Mouse (Mus musculus) left cerebral cortex, adult 9 months (tissue): ENCODE measurements around the gene Bcas1.

Source experiments
- DNase-seq, 2 experiments: peaks; one replicate each; pipeline ENCODE4 v3.0.0; 2022; ENCODE audit warnings: low spot score in 2 of 2

Bcas1 gene

DNA sequence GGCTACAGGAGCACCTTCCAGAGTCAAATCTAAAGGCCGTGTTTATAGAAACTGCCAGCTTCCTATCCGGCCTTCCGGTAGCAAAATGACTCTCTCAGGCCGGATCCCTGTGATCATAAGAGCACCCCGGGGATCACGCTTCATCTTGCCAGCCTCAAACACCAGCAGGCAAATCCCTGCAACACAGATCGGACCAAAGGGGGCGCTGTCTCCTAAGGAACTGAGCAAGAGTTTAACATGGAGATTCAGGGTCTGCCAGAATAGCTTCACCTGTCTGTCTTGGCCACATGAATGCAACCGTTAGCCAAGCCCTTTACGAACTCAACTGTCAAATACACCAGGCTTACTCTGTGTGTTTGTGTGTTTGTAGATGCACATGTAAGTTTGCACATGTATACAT is 8.9 kb downstream of the Bcas1 start:
- no peak for DNase-seq

DNA sequence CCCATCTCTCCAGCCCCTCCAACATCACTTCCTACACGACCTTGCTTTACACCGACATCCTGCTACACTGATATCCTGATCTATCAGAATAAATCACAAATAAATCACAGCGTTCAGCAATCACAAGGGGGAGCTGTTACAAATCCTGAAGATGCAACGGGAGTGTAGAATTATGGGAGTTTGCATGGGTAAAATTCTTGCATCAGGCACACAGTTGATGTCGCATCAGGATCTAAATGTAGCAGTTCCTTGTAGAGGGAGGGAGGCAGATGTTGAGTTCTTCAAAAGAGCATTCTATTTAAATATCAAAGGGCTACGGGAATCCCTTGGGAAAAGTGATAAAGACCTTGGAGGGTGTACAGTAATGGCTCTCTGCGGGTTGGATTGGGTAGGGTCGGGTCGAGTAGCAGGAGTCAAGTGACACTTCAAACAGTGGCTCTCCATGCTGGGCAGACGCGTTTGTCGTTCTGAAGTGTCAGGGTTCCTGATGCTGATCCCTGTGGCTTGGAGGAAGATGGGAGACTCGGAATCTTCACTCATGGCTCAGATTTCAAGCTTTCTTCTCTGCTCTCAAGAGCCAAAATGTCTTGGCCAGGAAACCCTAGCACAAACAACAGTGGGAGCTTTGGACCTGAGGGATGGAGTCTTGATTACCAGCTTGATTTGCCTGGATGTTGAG is 16.0 kb downstream of the Bcas1 start:
- DNase-seq, result no peak

DNA sequence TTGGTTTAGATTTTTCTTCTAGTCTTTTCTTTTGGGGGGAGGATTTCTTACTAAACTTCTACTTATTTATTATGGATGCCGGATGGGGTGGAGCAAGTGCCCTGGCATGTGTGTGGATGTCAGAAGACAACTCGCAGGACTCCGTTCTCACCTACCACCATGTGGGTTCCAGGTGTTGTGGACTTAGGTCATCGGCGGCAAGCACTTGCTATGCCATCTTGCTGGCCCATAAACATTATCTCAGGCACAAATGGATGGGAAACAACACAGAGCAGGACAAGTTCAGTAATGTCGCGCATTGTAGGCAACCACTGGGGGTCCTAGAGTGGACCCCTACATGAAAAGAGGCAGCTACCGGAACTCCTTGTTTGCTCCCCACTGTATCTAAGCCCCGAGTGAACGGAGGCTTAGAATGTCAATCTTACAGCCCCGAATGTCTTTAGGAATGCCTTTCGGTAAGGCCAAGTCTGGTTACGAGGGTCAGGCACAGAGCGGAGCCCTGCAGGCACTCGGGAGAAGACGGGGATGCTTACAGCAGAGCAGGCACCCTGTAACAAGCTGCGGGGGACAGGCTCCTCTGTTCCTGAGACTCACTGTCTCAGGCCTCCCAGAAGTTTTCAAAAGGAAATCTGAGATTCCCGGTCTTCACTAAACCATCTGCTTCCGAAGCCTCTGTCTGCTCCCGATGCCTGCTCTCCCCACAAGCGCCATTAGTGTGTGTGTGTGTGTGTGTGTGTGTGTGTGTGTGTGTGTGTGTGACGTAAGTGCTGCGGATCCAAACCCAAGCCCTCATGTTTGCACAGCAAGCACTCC is 16.8 kb downstream of the Bcas1 start:
- DNase-seq, result no peak

DNA sequence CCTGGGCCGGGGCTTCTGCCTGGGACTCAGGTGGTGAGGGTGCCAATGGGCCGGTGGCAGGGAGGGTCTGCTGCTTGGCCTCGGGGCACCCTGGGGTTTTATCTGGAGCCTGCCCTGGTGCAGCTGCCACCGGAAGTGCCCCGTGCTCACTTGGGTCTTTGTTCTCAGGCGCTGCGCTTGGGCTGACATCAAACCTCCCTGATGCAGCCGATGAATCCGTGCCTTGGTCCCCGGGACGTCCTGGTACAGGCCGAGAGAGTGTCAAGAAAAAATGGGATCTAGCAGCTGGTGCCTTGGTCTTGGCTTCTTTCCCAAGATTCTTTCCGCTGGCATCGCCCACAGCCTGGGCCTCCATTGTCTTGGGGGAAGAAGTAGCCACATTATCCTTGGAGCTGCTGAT is 21.2 kb downstream of the Bcas1 start:
- peak; percentile 37 to 62 for DNase-seq

DNA sequence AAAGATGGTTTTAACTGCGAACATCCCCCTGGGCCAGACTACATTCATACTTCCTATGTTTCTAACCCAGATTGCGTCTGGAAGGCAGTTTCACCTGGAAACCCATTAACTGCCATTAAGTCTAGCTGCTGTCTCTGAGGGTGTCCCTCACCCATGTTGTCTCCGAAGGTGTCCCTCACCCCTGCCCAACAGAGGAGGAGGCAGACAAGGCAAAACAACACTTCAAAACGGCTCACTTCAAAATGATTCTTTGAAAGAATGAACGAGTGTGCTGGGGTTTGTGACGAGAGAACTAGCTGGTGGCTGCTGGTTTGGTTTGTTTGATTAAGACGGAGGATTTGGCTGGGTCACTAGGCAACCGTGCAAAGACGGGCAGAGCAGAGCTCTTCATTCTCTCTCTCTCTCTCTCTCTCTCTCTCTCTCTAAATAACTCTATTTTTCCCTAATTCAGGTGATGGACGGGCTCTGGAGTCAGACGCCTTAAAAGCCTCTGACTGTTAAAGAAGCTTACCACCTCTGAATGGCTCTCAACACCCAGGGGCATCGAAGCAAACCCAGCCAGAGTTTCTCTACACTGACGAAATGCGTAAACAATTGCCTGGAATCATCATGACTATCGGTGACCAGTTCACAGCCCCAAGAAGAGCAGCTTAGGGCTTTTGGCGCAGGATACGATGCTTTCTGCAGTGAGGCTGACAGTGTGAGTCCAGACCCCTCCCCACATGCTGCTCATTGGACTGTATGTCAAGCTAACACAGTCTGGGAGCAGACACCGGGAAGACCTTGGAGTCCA is 22.7 kb downstream of the Bcas1 start:
- DNase-seq, result no peak

DNA sequence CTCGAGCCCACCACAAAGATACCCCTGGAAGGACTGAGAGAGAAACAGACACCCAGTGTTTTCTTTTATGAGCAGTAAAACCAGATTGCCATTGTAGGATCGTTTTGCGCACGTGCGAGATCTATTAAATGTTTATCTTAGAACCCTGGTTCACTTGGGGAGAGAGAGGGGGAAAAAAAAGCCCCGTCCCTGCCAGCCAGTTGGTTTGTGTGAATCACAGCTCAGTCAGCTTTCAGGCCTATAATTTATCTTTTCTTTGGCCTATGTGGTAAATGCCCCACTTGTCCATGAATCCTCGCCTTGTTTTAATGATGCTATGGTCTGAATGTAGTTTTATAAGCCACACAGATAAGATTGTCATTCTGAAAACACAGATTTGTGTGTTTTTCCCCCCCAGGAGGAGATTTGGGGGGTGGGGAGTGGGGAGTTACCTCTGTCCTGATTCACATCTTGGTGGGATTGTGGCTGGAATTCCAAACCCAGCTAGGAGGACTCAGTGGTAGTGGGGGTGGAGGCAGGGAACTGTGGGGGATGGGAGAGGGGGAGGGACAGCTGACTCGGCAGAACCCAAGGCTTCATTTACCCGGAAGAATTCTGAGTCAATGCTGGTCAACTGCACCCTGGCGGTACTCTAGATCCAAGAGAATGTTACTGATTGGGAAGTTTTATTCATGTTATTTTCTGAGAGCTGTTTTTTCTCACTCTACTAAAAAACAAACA is 23.8 kb downstream of the Bcas1 start:
- DNase-seq, result no peak

DNA sequence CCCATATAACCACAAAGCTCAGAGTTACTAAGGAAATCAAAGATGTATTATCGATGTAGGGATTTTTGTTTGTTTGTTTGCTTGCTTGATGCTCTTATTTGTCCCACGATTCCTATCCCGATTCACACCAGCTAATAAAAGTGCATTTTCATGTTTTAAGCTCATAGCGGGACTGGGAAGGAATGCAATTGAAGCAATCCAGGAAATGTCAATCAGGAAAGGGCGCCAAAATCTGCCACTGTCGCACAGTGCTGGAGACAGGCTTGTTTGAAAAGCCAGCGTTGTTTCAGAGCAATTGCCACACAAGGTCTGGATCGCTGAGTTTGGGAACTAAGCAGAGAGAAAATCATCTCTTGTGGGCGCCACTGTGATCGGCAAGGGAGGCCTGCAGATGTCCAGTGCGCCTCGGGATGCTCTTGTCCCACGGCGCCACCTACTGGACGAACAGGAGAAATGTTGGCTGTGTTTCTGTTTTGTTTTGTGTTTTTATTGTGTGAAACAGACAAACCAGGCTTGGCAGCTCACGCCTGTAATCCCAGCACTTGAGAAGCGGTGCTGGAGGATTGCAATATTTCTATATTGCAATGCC is 26.3 kb downstream of the Bcas1 start:
- peak; percentile 27 to 53 for DNase-seq

DNA sequence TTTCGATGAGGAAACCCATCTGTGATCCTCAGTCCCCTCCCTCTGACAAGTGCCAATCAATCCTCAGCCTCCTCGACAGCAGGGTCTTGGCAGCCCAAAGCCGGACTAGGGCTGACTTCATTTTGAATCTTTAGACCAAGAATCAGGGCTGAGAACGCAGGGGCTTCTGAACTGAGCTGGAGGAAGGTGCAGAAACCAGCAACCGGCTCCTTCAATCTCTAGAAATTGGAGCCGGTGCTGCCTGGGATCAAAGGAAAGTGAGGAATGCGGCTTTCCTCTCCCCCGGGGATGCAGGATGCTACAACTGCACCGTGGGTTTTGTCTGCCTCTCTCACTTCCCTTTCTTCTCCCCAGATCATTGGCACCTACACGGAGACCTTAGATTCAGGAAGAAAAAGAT is 27.0 kb downstream of the Bcas1 start:
- no peak for DNase-seq

DNA sequence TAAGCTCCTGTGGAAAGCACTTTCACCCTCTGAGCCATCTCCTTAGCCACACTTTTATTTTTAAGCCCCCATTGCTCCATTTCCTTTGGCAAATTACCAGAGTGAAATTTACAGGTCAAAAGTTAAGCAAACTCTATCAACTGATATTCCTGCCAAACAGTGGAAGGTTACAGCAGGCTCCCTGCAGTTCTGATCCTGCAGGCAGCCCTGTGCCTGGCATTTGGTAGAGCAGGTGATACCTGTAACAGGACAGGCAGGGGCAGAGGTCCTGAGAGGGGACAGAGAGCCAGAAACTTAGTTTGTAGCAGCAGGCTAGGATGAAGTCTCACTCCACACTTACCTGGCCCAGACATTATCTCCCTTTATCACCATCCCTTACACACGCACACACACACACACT is 35.7 kb downstream of the Bcas1 start:
- DNase-seq, result no peak

DNA sequence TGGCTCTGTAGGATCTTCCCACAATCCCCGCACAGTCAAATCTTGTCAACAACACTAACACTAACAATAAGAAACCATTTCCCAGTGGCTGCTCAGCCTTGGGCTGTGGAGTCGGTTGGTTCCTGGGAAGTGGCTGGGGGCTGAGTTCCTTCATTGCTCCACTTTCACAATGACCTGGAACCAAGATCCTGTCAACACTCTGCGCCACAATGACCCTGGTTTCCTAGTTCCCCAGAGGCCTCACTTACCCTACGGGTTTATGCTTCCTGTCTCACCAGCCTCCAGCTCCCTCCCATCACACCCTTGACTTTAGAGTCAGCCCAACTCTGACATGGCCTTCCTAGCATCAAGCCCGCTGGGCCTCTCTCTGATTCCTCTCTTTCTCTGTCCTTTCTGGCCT is 39.3 kb downstream of the Bcas1 start:
- no peak for DNase-seq

DNA sequence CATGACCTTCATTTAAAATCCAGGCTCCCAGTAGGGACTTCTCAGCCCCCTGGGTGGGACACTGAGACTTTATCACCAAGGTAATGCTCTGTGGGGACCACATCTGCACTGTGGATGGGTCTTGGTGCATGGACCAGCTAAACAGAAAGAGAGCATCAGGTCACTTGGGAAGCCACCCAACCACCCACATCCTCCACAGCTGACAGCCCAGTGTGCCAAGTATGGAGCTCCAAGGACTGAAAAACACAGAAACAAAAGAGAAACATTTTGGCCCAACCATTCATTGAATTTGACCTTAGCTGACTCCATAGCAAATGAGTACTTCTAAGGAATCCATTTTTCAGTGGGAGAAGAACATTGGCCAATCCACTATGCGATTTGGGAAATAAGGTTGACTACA is 42.1 kb downstream of the Bcas1 start:
- no peak for DNase-seq

DNA sequence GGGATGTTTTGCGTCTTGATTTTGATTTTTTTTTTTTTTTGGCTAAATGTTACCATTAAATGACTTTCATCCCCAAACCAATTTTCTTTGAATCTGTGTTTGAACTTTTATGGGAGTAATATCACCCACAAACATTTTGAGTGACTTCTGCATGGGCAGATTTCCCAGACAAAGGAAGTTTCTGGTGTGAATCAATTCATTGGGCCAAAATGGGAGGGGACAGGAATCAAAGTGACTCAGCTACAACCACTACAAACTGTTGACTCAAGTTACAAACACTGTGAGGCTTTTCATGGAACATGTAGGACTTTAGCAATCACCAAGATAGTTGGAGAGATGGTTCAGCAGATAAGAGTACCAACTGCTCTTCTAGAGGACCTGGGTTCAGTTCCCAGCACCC is 42.9 kb downstream of the Bcas1 start:
- no peak for DNase-seq

DNA sequence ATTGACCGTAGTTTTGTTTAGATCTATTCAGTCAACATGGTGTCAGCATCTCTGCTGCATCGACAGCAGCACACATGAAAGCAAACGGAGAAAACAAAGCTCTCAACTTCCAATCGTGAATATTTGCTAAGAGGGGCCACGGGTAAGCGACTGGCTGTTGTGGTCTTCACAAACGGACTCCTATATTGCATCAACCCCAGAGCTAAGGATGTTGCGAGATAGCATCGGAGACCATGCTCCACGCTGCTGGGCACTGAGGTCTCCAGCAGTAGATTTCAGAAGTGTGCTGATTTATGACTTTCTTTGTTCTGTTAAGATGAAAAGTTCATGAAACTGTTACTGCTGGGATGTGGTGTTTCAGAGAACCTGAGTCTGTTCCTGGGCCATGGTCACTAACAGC is 54.3 kb downstream of the Bcas1 start:
- no peak for DNase-seq

DNA sequence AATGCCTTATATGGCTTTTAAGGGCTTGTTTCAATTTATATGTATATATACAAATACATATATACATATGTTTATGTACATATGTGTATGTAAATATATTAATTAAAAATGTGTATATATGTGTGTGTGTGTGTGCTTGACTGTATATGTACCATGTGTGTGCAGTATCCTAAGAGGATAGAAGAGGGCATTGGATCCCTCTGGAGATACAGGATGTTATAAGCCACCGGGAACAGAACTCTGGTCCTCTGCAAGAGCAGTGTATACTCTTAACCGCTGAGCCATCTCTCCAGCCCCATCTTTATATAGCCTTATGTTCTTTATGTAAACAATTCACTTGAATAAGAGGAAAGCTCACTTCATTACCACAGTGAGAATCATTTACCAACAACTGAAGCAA is 62.0 kb downstream of the Bcas1 start:
- DNase-seq, result no peak

DNA sequence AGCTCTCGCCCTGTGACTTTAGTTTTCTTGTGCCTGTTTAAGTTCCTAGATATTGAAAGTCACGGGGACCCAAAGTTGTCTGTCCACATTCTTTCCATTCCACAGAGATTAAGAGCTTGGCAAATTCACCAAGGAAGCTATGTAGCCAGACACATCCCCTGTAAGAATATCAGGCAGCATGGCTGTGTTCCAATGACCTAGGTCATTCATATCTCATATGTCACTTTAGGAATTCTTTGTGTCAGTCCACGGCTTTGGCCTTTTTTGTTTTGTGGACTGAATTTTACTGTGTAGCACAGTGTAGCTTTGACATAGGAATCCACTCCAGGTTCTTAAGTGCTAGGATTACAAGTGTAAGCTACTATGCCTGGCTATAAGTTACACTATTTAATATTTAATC is 62.4 kb downstream of the Bcas1 start:
- DNase-seq, result no peak

DNA sequence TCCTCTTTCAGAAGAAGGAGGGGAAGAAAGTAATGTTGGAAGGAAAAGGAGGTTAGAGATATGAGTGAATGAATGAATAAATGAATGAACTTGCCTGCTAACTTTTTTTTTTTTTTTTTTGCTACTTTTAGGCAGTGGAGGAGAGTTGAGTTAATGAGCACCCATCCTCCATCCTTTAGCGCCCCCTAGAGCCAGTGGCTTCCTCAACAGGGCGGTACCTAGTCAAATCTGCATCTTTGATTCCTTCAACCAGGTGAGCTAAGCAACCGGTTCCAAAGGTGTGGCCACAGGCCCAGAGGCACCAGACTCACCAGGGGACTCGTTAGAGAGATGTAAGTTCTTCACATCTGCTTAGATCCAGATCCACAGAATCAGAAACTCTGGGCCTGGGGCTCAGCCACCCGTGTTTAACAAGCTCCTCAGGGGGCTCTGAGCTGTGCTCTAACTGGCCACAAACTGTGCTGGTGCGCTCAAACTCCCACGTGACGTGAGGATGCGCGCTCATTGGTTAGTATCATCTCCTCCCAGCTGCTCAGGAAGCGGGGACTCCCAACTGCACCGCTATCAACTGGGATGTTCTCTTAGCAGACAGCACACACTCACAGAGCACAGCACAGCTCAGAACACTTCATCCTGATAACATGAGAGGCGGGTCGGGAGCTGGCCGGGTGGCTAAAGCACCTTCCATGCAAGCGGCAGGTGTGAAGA is 70.8 kb downstream of the Bcas1 start:
- DNase-seq, result no peak

DNA sequence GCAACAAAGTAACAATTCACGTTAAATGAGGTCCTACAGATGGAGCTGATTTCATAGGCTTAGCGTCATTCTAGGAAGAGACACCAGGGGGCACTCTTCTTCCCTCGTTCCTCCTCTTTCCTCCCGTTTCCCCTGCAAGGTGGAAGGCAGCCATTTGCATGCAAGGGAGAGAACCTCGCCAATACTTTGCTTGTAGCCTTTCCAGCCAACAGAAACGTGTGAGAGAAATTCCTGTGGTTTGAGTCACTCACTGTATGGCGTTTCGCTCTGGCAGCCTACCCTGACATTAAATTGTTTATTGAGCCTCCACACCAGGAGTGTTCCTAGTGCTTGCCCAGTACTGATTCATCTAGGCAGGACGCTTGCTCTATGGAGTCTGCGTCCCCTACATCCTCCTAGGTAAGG is 72.7 kb downstream of the Bcas1 start:
- peak; percentile 25 to 90 for DNase-seq

DNA sequence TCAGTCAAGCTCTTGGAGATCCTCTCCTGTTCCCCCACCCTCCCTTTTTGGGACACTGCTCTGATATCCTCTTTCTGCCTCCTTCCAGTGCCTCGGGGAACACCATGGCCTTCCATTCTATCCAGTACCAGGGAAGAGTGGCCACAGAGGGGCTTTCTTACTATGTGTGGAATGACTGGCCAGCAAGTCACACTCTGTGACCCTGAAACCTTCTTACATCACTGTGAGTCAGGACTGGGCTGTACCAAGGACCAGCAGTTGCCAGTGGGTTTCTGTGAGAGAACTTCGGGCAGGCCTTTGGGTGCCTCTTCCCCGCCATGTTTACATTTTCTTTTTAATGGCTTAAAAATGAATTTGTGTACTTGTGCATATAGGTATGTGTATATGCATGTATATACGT is 75.4 kb downstream of the Bcas1 start:
- no peak for DNase-seq

DNA sequence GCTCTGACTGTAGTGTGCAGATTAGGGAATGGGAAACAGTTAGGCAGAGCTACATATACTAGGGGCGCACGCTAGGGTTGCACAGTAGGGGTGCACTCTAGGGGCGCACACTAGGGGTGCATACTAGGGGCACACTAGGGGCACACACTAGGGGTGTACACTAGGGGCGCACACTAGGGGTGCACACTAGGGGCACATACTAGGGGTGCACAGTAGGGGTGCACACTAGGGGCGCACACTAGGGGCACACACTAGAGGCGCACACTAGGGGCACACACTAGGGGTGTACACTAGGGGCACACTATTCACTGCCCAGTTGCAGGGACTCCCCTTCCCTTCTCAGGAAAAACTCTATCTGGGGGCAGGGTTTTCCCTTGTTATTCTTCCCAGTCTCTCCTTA is 75.8 kb downstream of the Bcas1 start:
- DNase-seq, result no peak

DNA sequence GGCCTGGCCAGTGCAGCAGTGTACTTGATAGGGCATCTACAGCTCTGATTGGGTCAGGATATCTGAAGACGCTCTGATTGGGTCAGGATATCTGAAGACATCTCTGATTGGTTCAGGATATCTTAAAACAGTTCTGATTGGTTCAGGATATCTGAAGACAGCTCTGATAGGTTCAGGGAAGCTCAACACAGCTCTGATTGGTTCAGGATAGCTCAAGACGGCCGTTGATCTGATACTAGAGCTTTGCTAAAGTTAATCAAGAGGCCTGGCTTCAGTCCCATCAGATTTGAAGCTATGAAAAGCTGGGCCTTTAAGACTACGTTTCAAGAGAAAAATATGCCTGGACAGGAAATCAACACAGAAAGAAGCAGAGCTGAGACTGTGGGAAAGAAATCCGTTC is 77.9 kb downstream of the Bcas1 start:
- no peak for DNase-seq

DNA sequence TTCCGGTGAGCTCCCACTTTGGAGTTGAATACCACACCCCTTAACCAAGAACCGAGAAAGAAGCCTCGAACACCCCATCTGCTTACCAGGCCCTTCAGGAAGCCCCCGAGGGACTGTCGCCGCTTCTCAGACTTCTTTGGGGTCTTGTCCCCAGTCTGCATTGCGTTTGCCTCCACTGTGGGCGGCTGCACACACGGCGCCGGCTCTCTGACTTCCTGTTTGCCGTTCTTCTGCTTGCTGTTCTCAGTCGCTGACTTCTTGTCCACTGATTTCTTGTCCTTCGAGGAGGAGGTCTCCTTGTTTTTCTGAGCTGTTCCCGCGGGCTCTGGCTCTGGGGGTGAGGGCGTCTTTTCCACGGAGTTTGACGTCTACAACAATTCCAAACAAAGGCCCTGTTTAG is 78.5 kb downstream of the Bcas1 start:
- DNase-seq, result no peak
